Mouse (Mus musculus): ENCODE data around the gene Hist1h2ag. TPM values are rescaled to one million over a fixed set of nuclear protein-coding genes. Genes with fewer than 3 reads are reported as not detected.

Hist1h2ag gene
- polyA plus RNA-seq, 1 experiment: 0.56 TPM

DNA sequence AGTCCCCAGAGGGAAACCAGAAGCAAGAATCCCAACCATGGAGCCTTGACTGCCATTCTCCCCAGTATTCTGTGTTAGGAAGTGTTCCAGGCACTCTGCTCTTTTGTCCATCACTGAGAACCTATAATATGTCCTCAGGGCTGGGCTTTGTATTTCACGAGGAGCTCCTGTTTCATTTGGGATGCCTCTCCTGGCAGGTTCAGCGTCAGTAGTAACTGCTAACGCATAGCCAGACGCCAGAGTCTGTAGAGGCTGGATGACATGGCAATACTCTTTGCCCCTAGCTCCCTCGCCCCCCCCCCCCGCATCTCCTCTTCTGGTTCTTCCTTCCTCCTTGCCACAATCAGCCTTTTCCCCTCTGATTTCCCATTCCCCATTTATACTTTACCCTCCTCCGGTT, 33.1 kb downstream of the Hist1h2ag start, which contains the start of gene Prss16:
TSS of gene Prss16 (minus strand) at position 101 of the 400 bp plus-strand sequence.
- no peak for DNase-seq (ENCODE audit: low spot score)

DNA sequence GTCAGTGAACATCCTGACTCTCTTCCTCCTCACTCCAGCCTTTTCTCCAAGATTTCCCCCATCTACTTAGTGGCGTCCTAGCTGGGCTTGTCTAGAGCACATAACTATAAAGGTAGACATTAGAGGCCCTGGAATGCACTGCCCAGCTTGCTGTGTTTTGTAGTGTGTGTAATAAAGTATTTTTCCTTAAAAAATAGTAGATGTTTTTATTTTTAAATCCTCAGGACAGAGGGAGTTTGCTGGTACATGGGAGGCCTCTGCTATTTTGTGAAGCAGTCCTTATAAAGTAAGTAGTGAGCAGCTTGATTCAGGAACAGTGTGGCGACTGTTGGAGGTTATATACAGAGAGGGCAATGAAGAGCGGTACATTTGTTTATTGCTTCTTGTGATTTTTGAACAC, 34.0 kb downstream of the Hist1h2ag start:
- no peak for DNase-seq (ENCODE audit: low spot score)

DNA sequence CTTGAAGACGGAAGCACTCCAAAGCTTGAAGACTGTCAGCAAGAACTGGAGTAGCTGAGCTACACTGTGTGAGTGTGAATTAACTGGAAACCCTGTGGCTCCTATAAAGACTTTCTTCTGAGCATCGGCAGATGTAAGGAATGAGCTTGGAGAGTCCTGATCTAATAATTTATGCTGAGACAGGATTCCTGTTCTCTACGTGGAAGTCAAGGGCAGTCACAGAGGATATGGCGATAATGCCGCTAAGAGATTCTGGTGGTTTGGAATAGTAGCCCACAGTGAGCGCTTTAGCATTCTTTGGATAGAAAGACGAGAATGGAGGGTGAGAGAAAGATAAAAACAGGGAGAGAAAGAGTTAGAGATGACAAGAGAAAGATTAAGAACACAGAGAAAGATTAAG, 34.9 kb downstream of the Hist1h2ag start:
- no peak for DNase-seq (ENCODE audit: low spot score)

DNA sequence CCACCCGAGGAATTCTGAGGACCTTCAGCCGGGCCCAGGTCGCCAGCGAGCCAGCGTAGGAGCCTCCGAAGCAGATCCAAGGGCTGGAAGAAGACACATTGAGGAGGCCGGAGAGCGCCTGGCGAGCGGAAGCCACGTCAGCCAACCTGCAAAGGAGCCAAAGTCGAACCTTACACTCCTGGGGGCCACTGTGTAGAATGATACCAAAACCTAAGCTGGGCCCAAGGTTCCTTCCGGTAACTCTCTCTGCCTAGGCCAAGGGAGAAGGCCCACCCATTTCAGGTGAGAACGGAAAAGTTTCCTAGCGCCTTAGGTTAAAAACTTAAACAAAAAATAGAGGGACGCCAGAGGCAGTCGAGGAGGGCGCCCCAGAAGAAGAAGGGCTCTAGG, 35.6 kb downstream of the Hist1h2ag start:
- no peak for DNase-seq (ENCODE audit: low spot score)

DNA sequence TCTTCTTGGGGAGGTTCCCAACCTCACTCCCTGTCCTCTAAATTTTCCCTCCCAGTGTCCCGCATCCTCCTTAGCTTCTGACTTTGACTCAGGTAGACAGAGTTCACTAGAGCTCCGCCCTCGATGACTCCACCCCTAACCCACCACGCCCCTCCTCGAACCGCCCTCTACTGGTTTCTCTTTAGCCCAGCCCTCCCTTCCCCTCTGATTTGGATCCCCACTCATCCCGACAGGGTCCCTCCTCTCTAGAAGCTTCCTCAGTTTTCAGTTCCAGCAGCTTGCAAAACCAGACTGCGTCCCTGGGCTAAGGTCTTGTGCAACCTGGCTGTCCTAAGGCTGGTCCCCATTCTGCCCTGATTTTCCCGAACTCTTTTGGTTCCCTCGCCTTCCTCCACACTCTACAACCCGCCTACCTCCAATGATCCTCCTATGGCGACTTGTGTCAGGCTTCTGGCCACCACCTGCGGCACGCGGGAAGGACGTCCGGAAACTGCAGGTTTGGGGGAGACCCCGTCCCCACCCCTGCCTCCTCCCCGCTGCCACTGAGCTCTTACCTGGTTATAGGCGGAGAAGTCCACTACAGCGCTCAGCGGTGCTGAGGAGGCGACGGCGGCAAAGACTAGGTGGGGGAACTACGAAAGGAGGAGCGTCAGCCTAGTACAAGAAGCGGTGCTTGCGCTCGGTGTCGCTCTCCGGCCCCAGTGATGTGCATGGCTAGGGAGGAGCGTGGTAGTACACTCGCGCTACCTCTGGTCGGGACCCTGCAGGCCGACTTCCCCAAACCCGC, 36.2 kb downstream of the Hist1h2ag start:
- DNase-seq (ENCODE audit: low spot score): no peak

DNA sequence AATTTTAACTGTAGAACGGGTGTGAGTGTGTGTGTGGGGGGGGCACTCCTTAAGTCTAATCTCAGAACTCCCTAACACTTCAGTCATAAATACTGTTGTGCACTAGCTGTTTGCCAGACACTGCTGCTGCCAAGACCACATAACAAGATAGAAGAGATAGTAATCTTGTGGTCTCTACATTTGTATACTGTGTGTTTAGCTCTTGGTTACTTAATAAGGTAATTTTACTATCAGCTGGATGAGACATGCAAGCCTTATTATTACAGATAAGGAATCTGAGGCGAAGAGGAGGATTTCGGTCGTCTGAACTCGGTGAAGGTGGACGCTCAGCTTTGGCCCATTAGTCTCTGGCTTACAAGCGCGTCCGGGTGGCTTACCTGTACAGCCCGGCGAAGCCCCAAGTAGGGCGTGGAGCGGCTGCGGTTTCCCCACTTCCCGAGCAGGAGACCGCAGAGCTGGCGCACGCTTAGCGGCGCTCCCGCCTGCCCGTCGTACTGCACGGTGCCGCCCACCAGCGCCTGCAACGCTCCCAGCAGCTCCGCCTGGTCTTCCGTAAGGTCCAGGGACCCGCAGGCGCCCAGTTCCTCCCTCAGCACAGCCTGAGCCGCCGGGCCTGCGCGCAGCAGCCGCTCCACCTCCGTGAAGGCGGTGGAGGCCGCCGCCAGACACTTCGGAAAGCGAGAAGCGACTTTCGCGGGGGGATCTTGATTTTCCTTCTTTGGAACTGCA, 37.0 kb downstream of the Hist1h2ag start:
- peak; percentile 40 for DNase-seq (ENCODE audit: low spot score)

DNA sequence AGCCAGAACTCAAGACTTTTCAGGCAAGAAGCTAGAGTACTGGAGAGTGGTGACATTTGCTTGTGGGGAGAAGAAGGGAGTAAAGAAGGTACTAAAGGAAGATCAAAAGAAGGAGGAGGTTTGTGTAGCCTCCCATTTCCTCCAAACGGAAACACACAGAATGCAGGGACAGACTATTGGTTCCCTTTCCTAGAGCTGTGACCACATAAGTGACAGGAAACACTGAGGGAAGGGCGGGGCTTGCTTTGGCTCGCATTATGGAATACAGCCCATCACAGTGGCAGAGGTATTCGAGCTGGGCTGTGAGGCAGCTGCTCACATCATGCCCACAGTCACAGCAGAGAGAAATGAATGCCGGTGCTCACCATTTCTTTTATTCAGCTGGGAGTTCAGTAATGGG, 40.9 kb downstream of the Hist1h2ag start:
- DNase-seq (ENCODE audit: low spot score): no peak

DNA sequence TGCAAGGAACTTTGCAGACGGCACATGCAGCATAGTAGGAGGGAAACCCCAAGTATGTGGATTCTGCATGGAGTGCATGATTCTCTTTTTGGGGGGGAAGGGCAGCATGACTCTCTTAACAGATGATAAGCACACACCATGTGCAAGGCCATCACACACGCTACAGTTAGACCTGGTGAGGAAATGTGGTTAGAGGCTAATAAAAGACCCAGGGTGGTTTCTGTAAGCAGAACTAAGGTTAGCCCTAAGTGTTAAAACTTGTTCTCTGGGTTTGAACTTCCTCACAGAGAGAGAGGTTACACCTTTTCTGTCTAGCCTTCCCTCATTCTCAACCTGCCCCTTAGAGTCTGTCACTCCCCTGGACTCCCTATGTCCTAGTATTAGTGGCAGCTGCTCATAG, 41.4 kb downstream of the Hist1h2ag start:
- DNase-seq (ENCODE audit: low spot score): no peak

DNA sequence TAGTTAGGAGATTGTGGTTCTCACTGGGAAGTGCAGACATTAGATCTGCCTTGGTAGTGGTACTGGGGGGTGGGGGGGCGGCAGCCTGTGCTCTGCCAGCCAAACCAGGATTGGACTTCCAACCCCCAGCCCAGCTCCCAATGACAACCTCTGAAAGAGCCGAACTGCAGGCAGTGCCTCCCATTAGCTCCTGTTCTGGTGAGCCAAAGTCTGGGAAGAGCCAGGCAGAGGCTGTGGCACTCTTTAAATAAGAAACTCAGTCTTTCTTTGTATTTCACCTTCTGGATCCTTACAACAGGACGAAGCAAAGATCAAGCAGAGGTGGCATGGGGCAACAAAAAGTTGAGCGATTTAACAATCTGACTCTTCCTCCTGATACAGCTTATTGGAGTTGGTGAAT, 43.6 kb downstream of the Hist1h2ag start:
- DNase-seq (ENCODE audit: low spot score): no peak

DNA sequence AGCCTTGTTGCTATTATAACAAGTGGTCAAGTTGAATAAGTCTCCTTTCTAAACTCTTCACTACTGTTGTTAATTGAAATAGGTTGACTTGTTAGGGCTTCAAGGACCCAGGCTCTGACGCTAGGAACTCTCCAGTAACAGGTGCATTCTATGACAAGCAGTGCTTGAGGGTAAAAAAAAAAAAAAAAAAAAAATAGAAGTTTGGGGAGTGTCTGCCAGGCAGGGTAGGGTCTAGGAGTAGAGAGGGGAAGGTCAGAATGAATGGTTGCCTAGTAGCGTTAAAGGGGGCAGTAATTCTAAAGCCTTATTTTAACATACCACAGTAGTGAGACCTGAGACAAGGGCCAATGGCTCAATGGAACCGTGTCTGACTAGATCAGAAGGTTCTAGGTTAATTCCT, 44.3 kb downstream of the Hist1h2ag start:
- DNase-seq (ENCODE audit: low spot score): no peak

DNA sequence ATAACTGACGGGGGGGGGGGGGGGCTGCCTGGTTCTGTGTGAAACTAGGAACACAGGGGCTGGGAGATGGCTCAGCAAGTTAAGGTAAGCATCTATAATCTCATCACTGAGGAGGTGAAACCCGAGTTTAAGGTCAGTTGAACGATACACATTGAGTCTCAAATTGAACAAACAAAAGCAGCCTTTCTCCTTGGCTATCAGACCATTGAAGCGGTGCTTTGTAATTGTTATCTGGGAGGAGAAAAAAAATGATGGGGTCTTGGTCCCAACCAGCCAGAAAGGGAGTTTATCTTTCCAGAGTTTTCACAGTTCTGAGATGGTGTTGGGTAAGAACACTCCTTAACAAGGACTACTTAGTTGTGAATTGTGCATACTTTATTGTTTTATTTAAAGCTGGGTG, 44.9 kb downstream of the Hist1h2ag start:
- DNase-seq (ENCODE audit: low spot score): no peak

DNA sequence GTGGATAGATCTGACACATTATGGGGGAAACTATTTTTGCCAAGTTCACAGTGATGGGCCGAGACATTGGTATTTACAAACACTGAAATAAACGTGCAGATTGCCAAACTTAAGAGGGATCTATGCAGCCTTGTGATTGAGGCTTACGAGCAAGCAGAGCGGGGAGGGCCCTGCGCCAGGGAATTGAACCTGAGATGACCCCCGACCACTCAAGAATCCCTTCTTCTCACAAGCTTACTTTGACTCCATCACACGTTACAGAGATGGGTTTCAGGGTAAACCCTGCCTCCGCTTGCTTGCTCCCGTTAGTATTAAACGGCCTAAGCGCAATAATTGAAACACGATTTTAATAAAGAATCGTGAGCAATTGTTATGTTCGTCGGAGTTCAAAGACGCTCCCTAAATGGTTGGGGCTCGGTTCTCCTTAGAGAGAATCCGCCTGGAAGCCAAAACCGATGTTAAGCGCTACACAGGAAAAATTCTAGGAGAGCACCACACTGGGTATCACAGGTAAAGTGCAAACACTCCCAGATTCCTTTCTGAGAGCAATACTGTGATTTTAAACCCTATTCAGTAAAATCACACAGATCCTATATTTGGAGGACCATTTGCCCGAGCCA, 45.4 kb downstream of the Hist1h2ag start:
- DNase-seq (ENCODE audit: low spot score): no peak

DNA sequence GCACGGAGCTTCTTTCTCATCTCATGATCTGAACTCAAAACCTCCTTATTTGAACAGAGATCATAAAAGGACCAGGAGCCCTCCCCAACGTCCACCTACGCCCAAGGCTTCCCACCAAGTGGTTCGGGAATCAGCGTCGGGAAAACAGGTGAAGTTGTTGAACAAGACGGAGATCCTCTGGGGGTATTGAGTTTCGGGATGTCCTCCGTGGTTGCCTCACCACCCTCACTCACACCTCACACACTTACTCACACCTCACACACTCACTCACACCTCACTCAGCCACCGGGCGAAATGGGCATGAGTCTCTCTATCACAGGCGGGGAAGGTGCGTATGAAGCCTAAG, 45.9 kb downstream of the Hist1h2ag start:
- DNase-seq (ENCODE audit: low spot score): no peak

DNA sequence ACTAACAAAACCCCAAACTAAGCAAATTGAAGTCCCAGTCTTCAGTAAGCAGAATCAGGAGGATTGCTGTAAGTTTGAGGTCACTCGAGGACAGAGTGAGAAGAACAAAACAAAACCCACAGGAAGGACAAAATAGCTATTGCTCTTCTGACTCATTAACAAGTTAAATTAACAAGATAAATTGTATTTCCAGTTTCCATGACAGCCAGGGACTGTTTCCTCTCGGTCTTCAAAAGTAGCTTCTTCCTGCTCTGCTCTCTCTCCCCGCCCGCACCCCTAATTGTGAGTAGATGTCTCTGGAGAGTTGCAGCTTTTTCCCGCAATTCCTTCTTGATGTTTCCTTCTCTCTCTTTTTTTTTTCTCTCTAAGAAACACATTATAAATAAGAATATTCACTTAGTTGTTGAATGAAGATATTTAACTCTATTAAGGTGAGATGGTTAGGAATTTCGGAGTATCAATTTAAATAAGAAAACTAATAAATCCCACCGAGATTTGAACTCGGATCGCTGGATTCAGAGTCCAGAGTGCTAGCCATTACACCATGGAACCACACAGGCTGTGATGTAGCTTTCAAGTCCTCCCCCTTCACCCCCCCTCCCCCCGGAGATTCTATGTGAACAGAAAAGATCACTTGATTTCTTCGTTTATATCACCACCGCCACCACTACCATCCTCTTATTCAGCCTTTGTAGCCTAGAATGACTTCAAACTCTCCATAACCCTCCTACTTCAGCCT, 46.5 kb downstream of the Hist1h2ag start:
- DNase-seq (ENCODE audit: low spot score): no peak

DNA sequence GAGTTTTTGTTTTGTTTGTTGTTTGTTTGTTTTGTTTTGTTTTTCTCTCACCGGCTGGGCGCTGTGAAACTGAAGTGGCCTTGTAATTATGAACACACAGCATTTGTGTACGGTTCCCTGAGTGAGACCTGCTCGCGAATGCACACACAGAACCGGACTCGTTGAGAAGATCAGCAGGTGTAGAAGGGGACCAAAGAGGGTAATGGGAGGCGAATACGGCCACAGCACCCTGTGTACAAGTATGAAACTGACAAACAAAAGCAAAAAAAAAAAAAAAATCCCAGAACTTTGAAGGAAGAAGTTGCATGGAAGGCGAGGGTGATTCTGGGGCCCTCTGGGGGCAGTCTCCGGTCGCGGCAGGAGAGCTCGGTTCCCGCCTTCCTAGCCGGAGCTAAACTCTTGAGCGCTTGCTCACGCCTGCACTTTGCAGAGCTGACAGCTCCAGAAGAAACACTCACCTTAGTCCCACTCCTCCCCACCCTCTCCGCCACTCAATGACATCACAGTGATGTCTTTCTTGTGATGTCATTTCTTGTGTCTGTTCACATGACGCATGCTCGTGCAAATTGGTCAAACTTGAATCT, 47.3 kb downstream of the Hist1h2ag start:
- DNase-seq (ENCODE audit: low spot score): no peak

DNA sequence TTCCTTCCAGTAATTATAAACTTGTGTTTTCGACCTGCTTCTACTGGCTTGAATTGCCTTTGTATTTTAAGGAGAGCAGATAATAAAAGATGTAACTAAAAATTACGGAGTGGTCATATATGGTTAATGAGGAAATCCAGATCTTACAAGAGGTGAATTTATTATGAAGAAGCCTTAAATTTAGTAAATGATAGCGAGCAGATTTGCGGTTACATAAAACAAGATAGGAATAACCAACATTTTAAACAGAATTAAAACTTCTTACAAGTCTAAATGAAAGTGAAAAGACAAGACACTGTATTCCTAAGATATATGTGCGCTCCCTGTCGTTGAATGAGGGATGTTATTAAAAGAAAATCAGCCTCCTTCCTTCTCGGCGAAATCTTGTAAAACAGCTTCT, 47.8 kb downstream of the Hist1h2ag start:
- DNase-seq (ENCODE audit: low spot score): no peak

DNA sequence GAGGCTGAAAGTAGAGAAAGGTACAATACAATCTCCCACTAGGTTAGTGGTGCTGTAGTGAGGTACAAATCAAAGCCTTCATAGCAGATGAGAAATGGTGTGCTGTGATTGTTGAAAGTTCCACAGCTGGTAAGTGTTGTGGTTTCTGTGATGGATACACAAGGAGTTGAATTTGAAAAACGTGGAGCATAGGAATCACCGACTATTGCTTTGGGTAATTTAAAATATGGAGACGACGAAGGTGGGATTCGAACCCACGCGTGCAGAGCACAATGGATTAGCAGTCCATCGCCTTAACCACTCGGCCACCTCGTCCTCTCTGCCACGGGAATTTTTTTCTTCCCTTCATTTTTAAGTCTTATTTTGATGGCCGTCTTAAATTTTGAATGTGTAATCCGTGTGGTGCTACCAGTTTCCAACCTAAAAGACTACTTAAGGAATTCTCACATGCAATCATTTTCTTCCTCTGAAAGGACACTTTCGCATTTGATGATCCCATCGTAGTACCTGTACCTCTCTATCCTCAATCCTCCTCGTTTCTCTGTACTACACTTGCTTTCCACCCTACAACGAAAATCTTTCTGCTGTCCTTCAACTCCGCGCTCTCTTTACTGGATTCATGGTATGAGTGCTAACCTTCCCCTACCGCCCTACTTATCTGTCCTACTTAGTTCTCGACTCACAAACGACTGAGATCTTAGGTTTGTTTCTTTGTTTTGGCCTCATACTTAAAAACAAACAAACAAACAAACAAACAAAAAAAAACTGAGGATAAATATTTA, 48.6 kb downstream of the Hist1h2ag start:
- DNase-seq (ENCODE audit: low spot score): no peak

DNA sequence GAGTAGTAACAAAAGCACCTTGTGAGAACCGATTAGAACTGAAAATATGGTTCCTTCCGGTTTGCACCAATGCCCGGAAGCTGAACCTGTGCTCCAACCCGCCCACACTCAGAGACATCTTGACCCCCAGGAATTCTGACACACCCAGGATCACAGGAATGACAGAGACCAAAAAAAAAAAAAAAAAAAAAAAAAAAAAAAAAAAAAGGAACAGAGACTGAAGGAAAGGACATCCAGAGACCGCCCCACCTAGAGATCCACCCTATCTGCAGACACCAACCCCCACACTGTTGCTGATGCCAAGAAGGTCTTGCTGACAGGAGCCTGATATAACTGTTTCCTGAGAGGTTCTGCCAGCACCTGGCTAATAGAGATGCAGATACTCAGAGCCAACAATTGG, 50.2 kb downstream of the Hist1h2ag start:
- DNase-seq (ENCODE audit: low spot score): no peak
